Mouse (Mus musculus) lung, adult 2 months (tissue): ENCODE measurements around the gene Lypd5.

Experiments
- CTCF ChIP-seq: fragments of 200-500 bp; IDR thresholded peaks from 2 replicates; pipeline ENCODE4 v1.5.1; 2011; ENCODE audit warnings: mild to moderate bottlenecking, low read length, control low read depth; ENCODE audit not compliant: insufficient read depth
- POLR2A ChIP-seq: fragments of 200-500 bp; IDR thresholded peaks from 2 replicates; pipeline ENCODE4 v1.6.1; 2011; ENCODE audit warnings: low read depth, mild to moderate bottlenecking, control low read depth, low read length, borderline replicate concordance; ENCODE audit errors: extremely low read depth

DNA sequence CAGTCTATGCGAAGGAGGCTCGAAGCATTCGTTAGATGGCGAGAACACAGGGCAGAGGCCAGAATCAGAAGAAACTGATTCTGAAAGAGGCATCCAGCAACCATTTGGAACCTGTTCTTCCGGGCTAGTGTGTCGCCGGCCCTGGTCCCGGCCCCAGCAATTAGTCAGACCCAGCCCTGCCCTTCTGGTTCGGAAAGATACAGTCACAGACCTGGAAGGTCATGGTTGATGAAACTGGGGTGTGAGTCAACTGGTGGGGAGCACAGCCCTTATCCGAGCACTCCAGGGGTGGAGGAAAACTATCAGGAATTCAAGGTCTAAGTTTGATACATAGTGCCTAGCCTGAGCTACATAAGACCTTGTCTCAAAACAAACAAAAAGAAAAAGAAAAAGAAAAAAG lies 7.1 kb downstream of the Lypd5 start:
- TF ChIP-seq CTCF (no peak), POLR2A (no peak)
